Mouse (Mus musculus) forebrain, embryonic 11.5 days (tissue): Measurements from ENCODE around the gene Gm13119. TPM values are rescaled to one million over a fixed set of nuclear protein-coding genes. Genes with fewer than 3 reads are reported as not detected.
"Not testable (repeated sequence)": the region's sequence is repeated elsewhere in the genome, so short reads cannot be mapped to it uniquely, and the experiment has no call there.

Experiments
- ATAC-seq: fragments of 200-750 bp; cut with Nextera tagmentation; replicated peaks from 2 replicates; pipeline ENCODE4 v1.8.0; 2017; ENCODE audit warnings: moderate TSS enrichment; ENCODE audit not compliant: low FRiP score
- DNase-seq: peaks from one replicate; pipeline ENCODE4 v3.0.0-alpha.2; 2017; ENCODE audit warnings: low spot score
- H3K27ac ChIP-seq: fragments of 300-500 bp; sonication (generic); 2 replicates; pipeline ENCODE4 v1.5.1; 2014; ENCODE audit warnings: low read depth, low read length
- H3K27me3 ChIP-seq: fragments of 300-500 bp; sonication (generic); 2 replicates; pipeline ENCODE4 v1.6.1; 2014; ENCODE audit warnings: mild to moderate bottlenecking, low read length, mixed read lengths; ENCODE audit not compliant: control insufficient read depth, insufficient read depth
- H3K36me3 ChIP-seq: fragments of 300-500 bp; sonication (generic); 2 replicates; pipeline ENCODE4 v1.6.1; 2014; ENCODE audit warnings: mild to moderate bottlenecking, low read length, moderate library complexity, mixed read lengths; ENCODE audit not compliant: control insufficient read depth, insufficient read depth
- H3K4me1 ChIP-seq: fragments of 300-500 bp; sonication (generic); replicated peaks from 2 replicates; pipeline ENCODE4 v1.6.1; 2014; ENCODE audit warnings: low read length, mixed read lengths; ENCODE audit not compliant: control insufficient read depth, insufficient read depth
- H3K4me2 ChIP-seq: fragments of 300-500 bp; sonication (generic); 2 replicates; pipeline ENCODE4 v1.6.1; 2014; ENCODE audit warnings: low read depth, mild to moderate bottlenecking, low read length, moderate library complexity, mixed read lengths; ENCODE audit not compliant: severe bottlenecking
- H3K4me3 ChIP-seq: fragments of 300-500 bp; sonication (generic); 2 replicates; pipeline ENCODE4 v1.5.1; 2014; ENCODE audit warnings: low read depth, low read length
- H3K9ac ChIP-seq: fragments of 300-500 bp; sonication (generic); 2 replicates; pipeline ENCODE4 v1.6.1; 2014; ENCODE audit warnings: low read length
- H3K9me3 ChIP-seq: fragments of 300-500 bp; sonication (generic); 2 replicates; pipeline ENCODE4 v1.6.1; 2016; ENCODE audit warnings: low read length, mixed read lengths; ENCODE audit not compliant: control insufficient read depth
- WGBS: fragments of 180-500 bp; shearing (Covaris S2); extraction: QIAGEN DNeasy Blood & Tissue Kit; methylation state at CpG from one replicate; pipeline ENCODE4 v1.1.7; 2014; 5-methylcytosine and 5-hydroxymethylcytosine counted together
- polyA plus RNA-seq: library from polyadenylated mRNA; unstranded; fragments of >200 nt; fragmentation: Nextera tagmentation; extraction: Ambion mirVana; gene quantifications from 2 replicates; pipeline ENCODE4 v1.2.1, GENCODE M21; 2014

Gene Gm13119
- polyA plus RNA-seq = not detected in 2 replicates

- 79% methylated on average over 3 of the region's 3 CpGs for WGBS
- DNase-seq, ATAC-seq, H3K27ac ChIP-seq, H3K9ac ChIP-seq, H3K9me3 ChIP-seq, H3K4me3 ChIP-seq, H3K36me3 ChIP-seq, H3K4me1 ChIP-seq, H3K27me3 ChIP-seq, H3K4me2 ChIP-seq: not testable (repeated sequence)
Observed at GRCm38 (mm10) chr4:144357642-144358041, at the start of gene Gm13119. Gm13119 (plus strand) TSS chr4:144357942.

GRCm38 (mm10) chr4:144312666-144313460 is 44.9 kb upstream of the Gm13119 start:
- not testable (repeated sequence) for ATAC-seq, H3K9me3 ChIP-seq, H3K9ac ChIP-seq, H3K4me2 ChIP-seq, H3K27me3 ChIP-seq, H3K4me3 ChIP-seq, H3K4me1 ChIP-seq, H3K27ac ChIP-seq, H3K36me3 ChIP-seq, DNase-seq
- WGBS = 79% methylated on average over 2 of the region's 2 CpGs

GRCm38 (mm10) chr4:144329949-144330348 is 27.8 kb upstream of the Gm13119 start, which contains the start of gene Gm13128:
Gm13128 (plus strand) TSS chr4:144330249.
- not testable (repeated sequence) for H3K27ac ChIP-seq, H3K36me3 ChIP-seq, H3K27me3 ChIP-seq, H3K9ac ChIP-seq, DNase-seq, ATAC-seq, H3K4me3 ChIP-seq, H3K4me1 ChIP-seq, H3K4me2 ChIP-seq, H3K9me3 ChIP-seq
- WGBS = 83% methylated on average over 4 of the region's 4 CpGs

GRCm38 (mm10) chr4:144335856-144336255 is 21.9 kb upstream of the Gm13119 start:
- 96% methylated on average over 2 of the region's 3 CpGs for WGBS
- not testable (repeated sequence) for H3K27me3 ChIP-seq, ATAC-seq, H3K4me3 ChIP-seq, H3K4me1 ChIP-seq, H3K27ac ChIP-seq, H3K4me2 ChIP-seq, H3K9me3 ChIP-seq, H3K36me3 ChIP-seq, DNase-seq, H3K9ac ChIP-seq

GRCm38 (mm10) chr4:144377911-144378310 is 20.2 kb downstream of the Gm13119 start, which contains the start of gene Pramef20:
Pramef20 (minus strand) TSS chr4:144377933.
- 63% methylated on average over 2 of the region's 2 CpGs for WGBS
- DNase-seq = no peak
- Histone ChIP-seq H3K27ac (no peak within 1 kb of the TSS), H3K9ac (no peak within 1 kb of the TSS), H3K36me3 (no peaks in the 10 kb centered on the region), H3K27me3 (no peaks in the 10 kb centered on the region), H3K9me3 (peaks cover 9% of the 10 kb centered on the region; the same call in 1 of the 2 replicates), H3K4me1 (no peaks in the 10 kb centered on the region), H3K4me3 (no peak within 1 kb of the TSS), H3K4me2 (no peak within 1 kb of the TSS)
- no peak for ATAC-seq

GRCm38 (mm10) chr4:144396316-144396715 is 38.6 kb downstream of the Gm13119 start:
- Histone ChIP-seq H3K27ac (no peak overlapping the region), H3K4me1 (no peaks in the 10 kb centered on the region), H3K4me3 (no peak overlapping the region), H3K9me3 (no peaks in the 10 kb centered on the region), H3K27me3 (no peaks in the 10 kb centered on the region), H3K4me2 (no peak overlapping the region), H3K36me3 (no peaks in the 10 kb centered on the region), H3K9ac (no peak overlapping the region)
- DNase-seq = no peak
- no peak for ATAC-seq
- 43% methylated on average over 3 of the region's 3 CpGs for WGBS

GRCm38 (mm10) chr4:144402712-144403111 is 45.0 kb downstream of the Gm13119 start:
- Histone ChIP-seq H3K27me3 (no peaks in the 10 kb centered on the region), H3K4me2 (no peak overlapping the region), H3K4me1 (no peaks in the 10 kb centered on the region), H3K36me3 (no peaks in the 10 kb centered on the region), H3K9ac (no peak overlapping the region), H3K9me3 (no peaks in the 10 kb centered on the region), H3K27ac (no peak overlapping the region), H3K4me3 (no peak overlapping the region)
- WGBS = 84% methylated on average over 4 of the region's 4 CpGs
- ATAC-seq (no peak), DNase-seq (no peak)

- no peak overlapping the region for H3K4me3 ChIP-seq
- peaks cover 2% of the 10 kb centered on the region; the same call in 1 of the 2 replicates for H3K9me3 ChIP-seq
- no peak overlapping the region for H3K9ac ChIP-seq
- H3K36me3 ChIP-seq = no peaks in the 10 kb centered on the region
- 8% methylated on average over 17 of the region's 17 CpGs for WGBS
- H3K27me3 ChIP-seq = no peaks in the 10 kb centered on the region
- DNase-seq (peak; percentile 51), ATAC-seq (no peak; the same call in 1 of the 2 replicates)
- H3K27ac ChIP-seq = no peak overlapping the region
- H3K4me1 ChIP-seq = no peaks in the 10 kb centered on the region
- H3K4me2 ChIP-seq = 0 out of 2 replicates have a peak overlapping the region, but pooled peaks have one; percentile 24
Observed at GRCm38 (mm10) chr4:144404456-144405086, 46.8 kb downstream of the Gm13119 start.
